Mouse (Mus musculus) cerebellum, postnatal 14 days (tissue): ENCODE measurements around the gene Dnal1.

Experiments used
- DNase-seq, 2 experiments: peaks; one replicate each; pipeline ENCODE4 v3.0.0; 2021; ENCODE audit warnings: mixed read lengths in 2 of 2

Dnal1 gene

GRCm38 (mm10) chr12:84163586-84164110 is 49.5 kb downstream of the Dnal1 start:
- no peak for DNase-seq

GRCm38 (mm10) chr12:84165631-84166373 is 51.6 kb downstream of the Dnal1 start:
- DNase-seq = no peak

GRCm38 (mm10) chr12:84170610-84171009 is 56.4 kb downstream of the Dnal1 start:
- DNase-seq = no peak

- DNase-seq = no peak
Measured at GRCm38 (mm10) chr12:84172216-84172615, 58.0 kb downstream of the Dnal1 start.

GRCm38 (mm10) chr12:84172862-84173261 is 58.7 kb downstream of the Dnal1 start:
- peak; percentile 60 to 64 for DNase-seq

- no peak for DNase-seq
Measured at GRCm38 (mm10) chr12:84173309-84173915, 59.2 kb downstream of the Dnal1 start.

GRCm38 (mm10) chr12:84174190-84174811 is 60.1 kb downstream of the Dnal1 start:
- peak; percentile 61 to 72 for DNase-seq

- no peak for DNase-seq
Measured at GRCm38 (mm10) chr12:84174871-84175270, 60.7 kb downstream of the Dnal1 start.

- peak; percentile 82 to 84 for DNase-seq
Measured at GRCm38 (mm10) chr12:84175659-84176061, 61.5 kb downstream of the Dnal1 start.

GRCm38 (mm10) chr12:84176126-84176769 is 62.1 kb downstream of the Dnal1 start:
- peak in 1 of 2 experiments; percentile 59 for DNase-seq

GRCm38 (mm10) chr12:84176886-84177765 is 63.0 kb downstream of the Dnal1 start:
- peak in 1 of 2 experiments; percentile 43 for DNase-seq

GRCm38 (mm10) chr12:84178052-84178451 is 63.9 kb downstream of the Dnal1 start:
- DNase-seq = no peak

- no peak for DNase-seq
Measured at GRCm38 (mm10) chr12:84178652-84179445, 64.7 kb downstream of the Dnal1 start.

GRCm38 (mm10) chr12:84180090-84180489 is 65.9 kb downstream of the Dnal1 start:
- peak in 1 of 2 experiments; percentile 8 for DNase-seq

- peak; percentile 54 to 67 for DNase-seq
Measured at GRCm38 (mm10) chr12:84180701-84181435, 66.7 kb downstream of the Dnal1 start.

- DNase-seq = no peak
Measured at GRCm38 (mm10) chr12:84181999-84182398, 67.8 kb downstream of the Dnal1 start.

GRCm38 (mm10) chr12:84184979-84185378 is 70.8 kb downstream of the Dnal1 start:
- DNase-seq = peak in 1 of 2 experiments; percentile 16

- peak in 1 of 2 experiments; percentile 3 for DNase-seq
Measured at GRCm38 (mm10) chr12:84185547-84185946, 71.4 kb downstream of the Dnal1 start.

GRCm38 (mm10) chr12:84186536-84186935 is 72.4 kb downstream of the Dnal1 start:
- peak in 1 of 2 experiments; percentile 17 for DNase-seq

- DNase-seq = peak; percentile 63
Measured at GRCm38 (mm10) chr12:84186950-84187349, 72.8 kb downstream of the Dnal1 start.
